Mouse (Mus musculus) frontal cortex, adult 2 months (tissue): ENCODE measurements at regions not wholly inside any gene's neighbourhood (a gene's known extent, or its start where the extent isn't known, plus 50 kb on each side); places are given as distances from the start of the nearest gene placed in this dataset.

Experiments
- DNase-seq, 2 experiments: peaks; one replicate each; pipeline ENCODE4 v3.0.0; 2022; ENCODE audit warnings: low spot score in 1 of 2; ENCODE audit errors: extremely low spot score in 1 of 2

GRCm38 (mm10) chr4:114351282-114351681, 55.2 kb upstream of the Trabd2b start:
- no peak for DNase-seq

GRCm38 (mm10) chr4:114353058-114353457, 53.5 kb upstream of the Trabd2b start:
- no peak for DNase-seq
